Mouse (Mus musculus) bone marrow macrophage, adult 2 months (primary cell): Measurements from ENCODE around the gene Ttyh3. TPM values are rescaled to one million over a fixed set of nuclear protein-coding genes. Genes with fewer than 3 reads are reported as not detected.

Experiments
- H3K27ac ChIP-seq: 2 replicates; pipeline ENCODE4 v1.5.1; 2012; ENCODE audit warnings: low read depth, low read length; ENCODE audit not compliant: insufficient read depth
- H3K4me1 ChIP-seq: 2 replicates; pipeline ENCODE4 v1.6.1; 2012; ENCODE audit warnings: low read length; ENCODE audit not compliant: control insufficient read depth, insufficient read depth
- H3K4me3 ChIP-seq: 2 replicates; pipeline ENCODE4 v1.5.1; 2012; ENCODE audit warnings: mild to moderate bottlenecking, low read length, moderate library complexity; ENCODE audit not compliant: insufficient read depth
- CTCF ChIP-seq: IDR thresholded peaks from 2 replicates; pipeline ENCODE4 v1.5.1; 2012; ENCODE audit warnings: low read depth, mild to moderate bottlenecking, low read length, moderate library complexity
- POLR2A ChIP-seq: IDR thresholded peaks from 2 replicates; pipeline ENCODE4 v1.6.1; 2012; ENCODE audit warnings: mild to moderate bottlenecking, low read depth, low read length, borderline replicate concordance
- polyA plus RNA-seq: library from polyadenylated mRNA; stranded (reverse); fragments of >200 nt; gene quantifications from 2 replicates; pipeline ENCODE4 v1.2.4, GENCODE M21; 2012; ENCODE audit not compliant: missing spikeins, insufficient read depth, insufficient read length

Ttyh3 gene
- polyA plus RNA-seq, 1 experiment = 91.5 TPM

DNA sequence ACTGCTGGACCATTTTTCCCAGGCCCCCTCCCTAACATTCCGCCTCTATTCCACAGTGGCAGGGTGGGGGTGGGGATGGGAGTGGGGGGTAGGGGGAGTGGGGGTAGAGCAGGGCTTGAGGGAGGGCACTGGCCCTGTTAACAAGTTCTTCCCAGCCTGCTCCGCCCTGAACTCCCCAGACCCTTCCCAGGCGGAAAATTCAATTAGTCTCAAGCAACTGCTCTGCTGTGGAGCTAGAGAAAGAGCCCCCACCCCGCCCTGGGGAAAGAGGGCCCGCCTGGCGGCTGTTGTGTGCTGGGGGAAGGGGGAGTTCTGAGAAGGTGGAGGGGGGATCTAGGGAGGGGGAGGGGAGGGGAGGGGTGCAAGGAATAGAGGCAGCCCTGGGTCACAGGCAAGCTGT, 69.1 kb downstream of the Ttyh3 start:
- H3K4me3 ChIP-seq = no peak overlapping the region
- no peak overlapping the region for H3K27ac ChIP-seq
- H3K4me1 ChIP-seq = no peaks in the 10 kb centered on the region
- TF ChIP-seq CTCF (no peak), POLR2A (no peak)

DNA sequence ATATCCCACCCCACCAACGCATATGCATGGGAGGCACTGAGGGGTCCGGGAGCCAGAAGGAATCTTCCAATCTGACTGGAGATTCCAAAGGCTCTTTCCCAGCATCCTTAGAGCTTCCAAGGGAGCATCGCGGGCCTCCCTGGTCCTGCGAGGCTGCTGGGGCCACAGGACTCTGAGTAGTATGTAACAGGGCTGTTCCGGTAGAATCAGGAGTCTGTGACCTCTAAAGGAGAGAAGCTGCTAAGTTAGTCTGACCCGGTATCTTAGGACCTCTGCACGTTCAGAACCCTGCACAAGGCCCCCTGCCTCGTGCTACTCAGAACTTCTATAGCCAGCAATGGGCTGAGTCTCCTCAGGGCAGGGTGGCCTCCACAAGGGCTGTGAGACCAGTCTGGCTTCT, 69.6 kb downstream of the Ttyh3 start:
- no peak for TF ChIP-seq CTCF
- TF ChIP-seq POLR2A = no peak
- Histone ChIP-seq H3K27ac (no peak overlapping the region), H3K4me1 (no peaks in the 10 kb centered on the region), H3K4me3 (no peak overlapping the region)

DNA sequence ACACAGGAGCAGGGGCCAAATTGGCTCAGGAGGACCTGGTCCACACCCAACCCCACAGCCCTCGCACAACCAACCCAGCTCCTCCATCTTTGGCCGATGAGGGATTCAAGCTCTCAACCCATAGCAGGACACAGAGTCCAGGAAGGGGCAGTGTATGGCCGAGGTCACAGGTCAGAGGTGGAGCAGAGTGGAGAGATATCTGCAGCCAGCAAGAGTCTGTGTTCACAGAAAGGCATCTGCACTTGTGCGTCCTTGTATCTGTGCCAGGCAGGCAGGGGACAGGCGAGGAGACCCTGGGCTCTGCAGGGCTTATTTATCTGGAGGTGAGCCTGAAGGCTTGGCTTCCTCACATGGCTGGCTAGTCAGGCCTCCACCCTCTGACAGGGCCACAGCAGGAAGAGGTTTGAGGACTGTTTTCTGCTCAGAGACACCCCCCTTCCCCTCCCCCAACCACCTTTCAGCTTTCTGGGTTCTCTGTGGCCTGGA, 73.4 kb downstream of the Ttyh3 start:
- H3K4me1 ChIP-seq = no peaks in the 10 kb centered on the region
- no peak overlapping the region for H3K27ac ChIP-seq
- H3K4me3 ChIP-seq = no peak overlapping the region
- TF ChIP-seq CTCF (no peak), POLR2A (no peak)

DNA sequence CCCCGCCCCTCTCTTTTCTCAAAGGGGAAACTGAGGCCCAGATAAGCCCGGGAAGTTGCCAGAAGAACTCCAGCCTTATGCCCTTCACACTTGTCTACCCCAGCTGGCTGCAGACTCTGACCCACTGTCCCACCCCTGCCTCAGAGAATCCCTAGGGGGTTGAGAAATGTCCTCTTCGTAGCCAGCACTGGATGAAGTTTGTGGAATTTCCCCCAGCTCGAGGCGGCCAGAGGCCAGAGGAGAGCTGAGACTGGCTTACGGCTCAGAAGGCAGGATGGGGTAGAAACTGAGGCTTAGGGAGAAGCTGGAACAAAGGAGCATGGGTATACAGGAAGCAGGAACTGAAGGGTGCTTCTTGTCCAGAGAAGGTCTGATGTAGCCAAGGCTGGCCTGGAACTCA, 76.2 kb downstream of the Ttyh3 start:
- TF ChIP-seq POLR2A (no peak), CTCF (no peak)
- no peak overlapping the region for H3K27ac ChIP-seq
- H3K4me3 ChIP-seq = no peak overlapping the region
- no peaks in the 10 kb centered on the region for H3K4me1 ChIP-seq

DNA sequence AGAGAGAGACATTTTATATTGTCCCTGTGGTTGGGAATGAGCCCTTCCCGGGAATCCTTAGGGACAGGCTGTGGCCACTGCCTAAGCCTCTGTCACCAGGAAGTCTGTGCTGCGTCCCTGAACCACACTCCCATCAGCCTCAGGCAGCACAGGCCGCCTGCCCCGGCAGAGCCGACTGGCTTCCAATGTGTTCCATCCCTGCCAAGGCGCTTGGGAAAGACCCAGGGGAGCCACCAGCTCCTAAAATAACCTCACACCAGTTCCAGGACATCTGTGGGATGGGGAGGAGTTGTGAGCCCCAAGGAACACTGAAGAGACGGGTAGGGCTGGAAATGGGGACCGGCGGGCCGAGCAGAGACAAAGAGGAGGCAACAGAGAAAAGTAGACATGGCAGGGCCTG, 77.2 kb downstream of the Ttyh3 start:
- Histone ChIP-seq H3K4me3 (no peak overlapping the region), H3K27ac (no peak overlapping the region)
- no peak for TF ChIP-seq POLR2A
- TF ChIP-seq CTCF = no peak

DNA sequence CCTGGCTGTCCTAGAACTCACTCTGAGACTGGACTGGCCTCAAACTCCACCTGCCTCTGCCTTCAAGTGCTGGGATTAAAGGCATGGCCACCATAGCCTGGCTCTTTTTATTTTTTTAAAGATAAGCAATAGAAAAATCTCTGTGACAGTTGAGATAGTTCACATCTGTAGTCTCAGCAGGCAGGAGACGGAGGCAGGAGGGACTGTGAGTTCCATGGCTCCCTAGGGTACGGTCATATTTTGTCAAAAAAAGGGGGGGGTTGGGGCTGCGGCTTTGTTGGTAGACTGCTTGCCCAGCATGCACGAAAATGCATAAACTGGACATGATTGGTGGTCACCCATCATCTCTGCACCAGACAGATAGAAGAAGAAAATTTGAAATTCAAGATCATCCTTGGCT, 77.6 kb downstream of the Ttyh3 start:
- Histone ChIP-seq H3K27ac (no peak overlapping the region), H3K4me3 (no peak overlapping the region)
- TF ChIP-seq CTCF (no peak), POLR2A (no peak)

More for the DNA sequence above, 77.2 kb downstream of the Ttyh3 start:
- no peaks in the 10 kb centered on the region for H3K4me1 ChIP-seq

More for the DNA sequence above, 77.6 kb downstream of the Ttyh3 start:
- no peaks in the 10 kb centered on the region for H3K4me1 ChIP-seq

Other genes with a start within 250 kb of the Ttyh3 start
- 80.1 and 87.0 TPM in 2 replicates for gene Eif3b, start 229.7 kb downstream of the Ttyh3 start, polyA plus RNA-seq
- gene Gm4869, start 203.4 kb downstream of the Ttyh3 start, polyA plus RNA-seq = not detected in 2 replicates
- 48.9 and 51.3 TPM in 2 replicates for gene Chst12, start 143.5 kb downstream of the Ttyh3 start, polyA plus RNA-seq
- not detected in 2 replicates for gene Grifin, start 84.0 kb downstream of the Ttyh3 start, polyA plus RNA-seq
- 60.6 and 75.4 TPM in 2 replicates for gene Lfng, start 41.7 kb downstream of the Ttyh3 start, polyA plus RNA-seq
- 28.7 and 38.3 TPM in 2 replicates for gene Iqce, start 53.3 kb upstream of the Ttyh3 start, polyA plus RNA-seq
- gene Brat1, start 56.0 kb upstream of the Ttyh3 start, polyA plus RNA-seq = 13.5 and 14.5 TPM in 2 replicates
- 23.4 and 27.0 TPM in 2 replicates for gene Amz1, start 75.1 kb upstream of the Ttyh3 start, polyA plus RNA-seq
- gene Gna12, start 181.4 kb upstream of the Ttyh3 start, polyA plus RNA-seq = 147 and 173 TPM in 2 replicates